Mouse (Mus musculus) small intestine, adult 2 months (tissue): Measurements from ENCODE around the gene Sh2d6.

Experiments
- CTCF ChIP-seq: fragments of 200-500 bp; IDR thresholded peaks from 2 replicates; pipeline ENCODE4 v1.5.1; 2012; ENCODE audit warnings: low read depth, mild to moderate bottlenecking, control low read depth, inconsistent platforms, low read length, moderate library complexity, mixed read lengths; ENCODE audit not compliant: insufficient replicate concordance, insufficient read length; ENCODE audit errors: extremely low read depth
- POLR2A ChIP-seq: fragments of 200-500 bp; IDR thresholded peaks from 2 replicates; pipeline ENCODE4 v1.6.1; 2012; ENCODE audit warnings: low read depth, mild to moderate bottlenecking, control low read depth, inconsistent platforms, low read length, moderate library complexity

DNA sequence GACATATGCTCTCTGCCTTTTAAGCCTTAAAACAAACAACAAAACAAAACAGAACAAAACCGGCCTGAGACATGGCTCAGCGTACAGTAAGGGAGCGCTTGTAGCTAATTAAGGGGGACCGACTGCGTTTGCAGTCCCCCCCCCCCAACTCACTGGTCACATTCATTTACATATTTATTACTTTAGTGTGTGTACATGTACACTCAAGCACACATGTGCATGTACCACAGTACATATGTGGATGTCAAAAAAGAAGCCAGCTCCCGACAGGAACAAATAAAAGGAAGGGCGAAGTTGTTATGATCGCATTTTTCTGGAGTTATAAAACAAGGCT lies 31.5 kb upstream of the Sh2d6 start:
- TF ChIP-seq CTCF (no peak), POLR2A (no peak)
